Mouse (Mus musculus) layer of hippocampus, adult 6 months (tissue): ENCODE results near the gene Gm5622. TPM values are rescaled to one million over a fixed set of nuclear protein-coding genes. Genes with fewer than 3 reads are reported as not detected.

Experiments
- long read RNA-seq, 2 experiments: library from polyadenylated mRNA; unstranded; transcript quantifications; one replicate each; pipeline ENCODE4 v2.0.0; 2019 to 2020
- polyA plus RNA-seq: library from polyadenylated mRNA; unstranded; fragments of <200 nt; fragmentation: Nextera tagmentation; gene quantifications from 2 replicates; pipeline ENCODE4 v1.2.3, GENCODE M21; 2021

Gene Gm5622
- polyA plus RNA-seq = not detected in 2 replicates
- long read RNA-seq, experiment 1 = 0 reads
- long read RNA-seq, experiment 2 = 0 reads

DNA sequence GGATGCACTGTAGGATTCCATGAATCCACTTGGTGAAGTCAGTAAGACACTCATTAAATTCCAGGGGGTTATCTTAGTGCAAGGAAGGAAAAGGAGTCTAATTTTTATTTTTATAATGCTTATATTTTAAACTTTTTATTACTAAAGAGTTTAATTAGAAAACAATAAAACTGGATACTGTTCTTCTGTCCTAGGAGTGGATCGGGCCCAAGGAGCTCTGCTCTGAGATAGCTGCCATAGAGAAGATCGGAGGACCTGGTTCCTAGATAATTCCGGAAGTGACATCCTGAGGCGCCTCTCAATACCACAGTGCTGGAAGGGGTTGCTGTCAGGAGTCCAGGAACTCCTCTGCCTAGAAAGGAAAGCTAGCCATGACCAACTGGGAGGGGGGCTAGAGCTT, at the start of gene Gm5622:
Gene Gm5622 (plus strand): TSS at position 301 of the 400 bp plus-strand sequence.

DNA sequence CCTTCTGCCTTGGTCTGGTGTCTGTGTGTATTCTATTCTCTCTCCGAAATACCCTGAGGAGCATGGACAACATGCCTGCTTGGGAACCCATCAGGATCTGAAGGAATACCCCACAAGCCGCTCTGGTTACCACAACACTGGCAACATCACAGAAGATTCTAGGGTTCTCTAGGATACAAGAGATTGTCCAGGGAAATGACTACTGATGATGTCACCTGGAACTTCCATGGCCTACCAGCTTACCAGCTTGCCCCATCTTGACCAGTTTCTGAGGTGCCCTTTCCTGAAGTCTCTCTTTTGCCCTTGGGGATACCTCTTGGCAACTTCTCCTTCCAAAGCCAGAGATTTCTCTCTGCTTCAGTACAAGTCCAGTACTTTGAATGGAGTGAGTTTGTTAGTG, 21.4 kb downstream of the Gm5622 start, which contains the start of gene Gm17175:
Gene Gm17175 (minus strand): TSS at position 101 of the 400 bp plus-strand sequence.

DNA sequence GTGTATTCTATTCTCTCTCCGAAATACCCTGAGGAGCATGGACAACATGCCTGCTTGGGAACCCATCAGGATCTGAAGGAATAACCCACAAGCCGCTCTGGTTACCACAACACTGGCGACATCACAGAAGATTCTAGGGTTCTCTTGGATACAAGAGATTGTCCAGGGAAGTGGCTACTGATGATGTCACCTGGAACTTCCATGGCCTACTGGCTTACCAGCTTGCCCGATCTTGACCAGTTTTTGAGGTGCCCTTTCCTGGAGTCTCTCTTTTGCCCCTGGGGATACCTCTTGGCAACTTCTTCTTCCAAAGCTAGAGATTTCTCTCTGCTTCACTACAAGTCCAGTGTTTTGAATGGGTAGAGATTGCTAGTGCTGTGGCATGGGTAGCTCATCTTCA, 39.4 kb downstream of the Gm5622 start, which contains the start of gene Gm17174:
Gene Gm17174 (minus strand): TSS at position 101 of the 400 bp plus-strand sequence.

DNA sequence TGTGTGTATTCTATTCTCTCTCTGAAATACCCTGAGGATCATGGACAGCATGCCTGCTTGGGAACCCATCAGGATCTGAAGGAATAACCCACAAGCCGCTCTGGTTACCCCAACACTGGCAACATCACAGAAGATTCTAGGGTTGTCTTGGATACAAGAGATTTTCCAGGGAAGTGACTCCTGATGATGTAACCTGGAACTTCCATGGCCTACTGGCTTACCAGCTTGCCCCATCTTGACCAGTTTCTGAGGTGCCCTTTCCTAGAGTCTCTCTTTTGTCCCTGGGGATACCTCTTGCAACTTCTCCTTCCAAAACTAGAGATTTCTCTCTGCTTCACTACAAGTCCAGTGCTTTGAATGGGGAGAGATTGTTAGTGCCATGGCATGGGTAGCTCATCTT, 58.6 kb downstream of the Gm5622 start, which contains the start of gene Gm17078:
Gene Gm17078 (minus strand): TSS at position 101 of the 400 bp plus-strand sequence.

DNA sequence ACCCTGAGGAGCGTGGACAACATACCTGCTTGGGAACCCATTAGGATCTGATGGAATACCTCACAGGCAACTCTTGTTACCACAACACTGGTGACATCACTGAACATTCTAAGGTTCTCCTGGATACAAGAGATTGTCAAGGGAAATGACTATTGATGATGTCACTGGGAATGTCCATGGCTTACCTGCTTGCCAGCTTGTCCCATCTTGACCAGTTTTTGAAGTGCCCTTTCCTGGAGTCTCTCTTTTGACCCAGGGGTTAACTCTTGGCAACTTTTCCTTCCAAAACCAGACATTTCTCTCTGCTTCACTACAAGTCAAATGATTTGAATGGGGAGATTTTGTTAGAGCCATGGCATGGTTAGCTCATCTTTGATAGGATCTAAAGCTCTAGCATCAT, 83.0 kb downstream of the Gm5622 start, which contains the start of gene Gm4181:
Gene Gm4181 (minus strand): TSS at position 101 of the 400 bp plus-strand sequence.

DNA sequence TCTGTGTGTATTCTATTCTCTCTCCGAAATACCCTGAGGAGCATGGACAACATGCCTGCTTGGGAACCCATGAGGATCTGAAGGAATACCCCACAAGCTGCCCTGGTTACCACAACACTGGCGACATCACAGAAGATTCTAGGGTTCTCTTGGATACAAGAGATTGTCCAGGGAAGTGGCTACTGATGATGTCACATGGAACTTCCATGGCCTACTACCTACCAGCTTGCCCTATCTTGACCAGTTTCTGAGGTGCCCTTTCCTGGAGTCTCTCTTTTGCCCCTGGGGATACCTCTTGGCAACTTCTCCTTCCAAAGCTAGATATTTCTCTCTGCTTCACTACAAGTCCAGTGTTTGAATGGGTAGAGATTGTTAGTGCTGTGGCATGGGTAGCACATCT, 142.8 kb downstream of the Gm5622 start, which contains the start of gene Gm17079:
Gene Gm17079 (minus strand): TSS at position 101 of the 400 bp plus-strand sequence.

Other genes with a start within 250 kb of the Gm5622 start
- gene Gm7247, start 191.0 kb upstream of the Gm5622 start, polyA plus RNA-seq = not detected in 2 replicates
- not detected in 2 replicates for gene Vmn2r88, start 142.0 kb upstream of the Gm5622 start, polyA plus RNA-seq
- gene Vmn2r89, start 100.9 kb upstream of the Gm5622 start, polyA plus RNA-seq = not detected in 2 replicates
- not detected in 2 replicates for gene Gm17175, start 21.3 kb downstream of the Gm5622 start, polyA plus RNA-seq
- not detected in 2 replicates for gene Gm17174, start 39.3 kb downstream of the Gm5622 start, polyA plus RNA-seq
- gene Gm17078, start 58.5 kb downstream of the Gm5622 start, polyA plus RNA-seq = not detected in 2 replicates
- not detected in 2 replicates for gene Gm4181, start 82.9 kb downstream of the Gm5622 start, polyA plus RNA-seq
- not detected in 2 replicates for gene Gm17079, start 142.7 kb downstream of the Gm5622 start, polyA plus RNA-seq
- gene Gm5800, start 164.4 kb downstream of the Gm5622 start, polyA plus RNA-seq = not detected in 2 replicates
- gene Ang4, start 220.8 kb downstream of the Gm5622 start, polyA plus RNA-seq = not detected in 2 replicates
- not detected in 2 replicates for gene AY358078, start 247.3 kb downstream of the Gm5622 start, polyA plus RNA-seq